ENCODE assay signal across 9 mouse cellular contexts in the genomic region with DNA sequence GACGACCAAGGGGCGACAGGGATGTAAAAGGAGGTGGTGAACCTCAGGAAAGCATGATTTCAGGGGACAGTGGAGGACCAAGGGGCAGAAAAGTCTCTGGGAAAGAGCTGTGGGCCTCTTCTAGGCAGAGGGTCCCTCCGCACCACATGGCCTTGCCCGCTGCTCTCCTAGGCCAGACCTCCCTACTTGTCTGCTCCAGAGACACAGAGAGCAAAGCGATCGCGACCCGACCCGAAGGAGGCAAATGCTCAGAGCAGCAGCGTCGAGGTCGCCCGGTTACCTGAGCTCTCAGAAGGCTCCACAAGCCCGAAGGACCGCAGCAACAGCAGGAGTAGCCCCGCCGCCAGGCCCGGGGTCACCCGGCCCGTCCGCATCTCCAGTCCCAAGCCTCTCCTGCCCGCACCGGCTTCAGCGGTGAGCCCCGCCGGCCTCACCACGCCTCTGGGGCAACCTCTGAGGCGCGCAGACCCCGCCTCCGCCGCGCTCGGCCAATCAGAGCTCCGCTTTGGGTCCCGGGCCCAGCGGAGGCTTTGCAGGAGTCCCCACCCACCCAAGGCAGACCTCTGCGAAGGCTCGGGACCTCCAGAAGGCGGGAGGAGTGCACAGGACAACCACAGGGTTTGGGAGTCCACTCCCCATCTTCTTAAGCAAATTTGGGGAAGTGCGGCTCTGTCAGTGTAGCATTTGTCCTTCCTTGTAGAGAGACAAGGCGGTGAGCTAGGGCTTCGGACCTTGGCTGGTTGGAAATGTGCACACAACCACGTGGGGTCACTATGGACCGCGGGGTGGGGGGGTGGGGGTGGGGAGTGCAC. TPM values are rescaled to one million over a fixed set of nuclear protein-coding genes. Genes with fewer than 3 reads are reported as not detected.
DNase-seq lines count a peak whose midpoint lies in the region; ATAC-seq and TF ChIP-seq lines count a peak whose summit lies in the region.
"Had no signal": no experiment of that assay in that cellular context is flagged by ENCODE, and none has a peak within 500 bp of the region (broad histone marks: within the 10 kb centered on the region; RNA-seq: fewer than 3 reads in every experiment).

Gene Ly75 (minus strand): TSS at position 446 of the 812 bp plus-strand sequence.

- ATAC-seq in forebrain, embryonic 15.5 days (replicated peaks), result peak; percentile 99
- peak; percentile 100 for ATAC-seq in lung, embryonic 16.5 days (ENCODE audit: low read depth)

- H3K27me3 ChIP-seq in forebrain, embryonic 15.5 days, result 0 out of 2 replicates have a peak, but pooled peaks cover 14% of the 10 kb centered on the region
- H3K27me3 ChIP-seq in lung, embryonic 16.5 days (ENCODE audit: control insufficient read depth, insufficient read depth, low read depth, low read length), result no peaks in the 10 kb centered on the region

- no peaks in the 10 kb centered on the region for H3K9me3 ChIP-seq in ES-E14 (ENCODE audit: control insufficient read depth, insufficient read depth, low read depth, low read length)
- no peaks in the 10 kb centered on the region for H3K9me3 ChIP-seq in forebrain, embryonic 15.5 days
- H3K9me3 ChIP-seq in lung, embryonic 16.5 days (ENCODE audit: control insufficient read depth, low read length), result no peaks in the 10 kb centered on the region

- WGBS in forebrain, embryonic 15.5 days, result 1% methylated on average over 46 of the region's 46 CpGs
- WGBS in lung, embryonic 16.5 days, result 3% methylated on average over 46 of the region's 46 CpGs

- TF ChIP-seq CTCF in layer of hippocampus, adult 2 months (conservative IDR thresholded peaks at IDR 0.05), result no peak

- peaks cover 2% of the 10 kb centered on the region; the same call in 1 of the 2 replicates for H3K36me3 ChIP-seq in ES-E14 (ENCODE audit: control insufficient read depth, insufficient read depth, low read length, poor library complexity, severe bottlenecking)
- H3K36me3 ChIP-seq in forebrain, embryonic 15.5 days, result no peaks in the 10 kb centered on the region
- no peaks in the 10 kb centered on the region for H3K36me3 ChIP-seq in lung, embryonic 16.5 days (ENCODE audit: control insufficient read depth, insufficient read depth, low read length)

- H3K9ac ChIP-seq in ES-E14 (ENCODE audit: insufficient read depth, low read depth, low read length, poor library complexity, severe bottlenecking), result peak within 1 kb of the TSS; percentile 57
- peak within 1 kb of the TSS; percentile 46 for H3K9ac ChIP-seq in forebrain, embryonic 15.5 days (replicated peaks)
- H3K9ac ChIP-seq in lung, embryonic 16.5 days (ENCODE audit: low read length), result peak within 1 kb of the TSS; percentile 64

- peaks cover 2 to 4% of the 10 kb centered on the region in 2 experiments for H3K4me1 ChIP-seq in ES-E14 (ENCODE audit: control insufficient read depth in 2 of 2, insufficient read depth in 2 of 2, low read length in 2 of 2, poor library complexity in 1 of 2)
- peaks cover 10% of the 10 kb centered on the region for H3K4me1 ChIP-seq in forebrain, embryonic 15.5 days
- peaks cover 6% of the 10 kb centered on the region; the same call in 1 of the 2 replicates for H3K4me1 ChIP-seq in lung, embryonic 16.5 days (replicated peaks; ENCODE audit: control insufficient read depth, insufficient read depth, low read length)

- DNase-seq in ES-E14 (ENCODE audit: low read depth, low spot score), result peak; percentile 90
- DNase-seq in cerebellum, adult 11 months, result peak; percentile 33
- DNase-seq in heart, postnatal 36 days, result peak; percentile 78
- peak in 1 of 2 experiments; percentile 27 for DNase-seq in layer of hippocampus, adult 2 months (ENCODE audit: low spot score in 2 of 2)
- peak; percentile 66 for DNase-seq in ovary, postnatal 10 days (ENCODE audit: low spot score)
- peak; percentile 89 to 91 for DNase-seq in thymus, postnatal 10 days (ENCODE audit: low spot score in 2 of 2)

- H3K4me3 ChIP-seq in ES-E14 (ENCODE audit: insufficient read depth in 1 of 2, low read depth in 1 of 2, low read length in 2 of 2, poor library complexity in 1 of 2, severe bottlenecking in 1 of 2), result peak within 1 kb of the TSS; percentile 61 to 96
- H3K4me3 ChIP-seq in forebrain, embryonic 15.5 days, result peak within 1 kb of the TSS; percentile 49
- H3K4me3 ChIP-seq in layer of hippocampus, adult 2 months, result peak within 1 kb of the TSS; percentile 59
- H3K4me3 ChIP-seq in lung, embryonic 16.5 days (ENCODE audit: low read length), result peak within 1 kb of the TSS; percentile 69

- in situ Hi-C loops in ES-E14 (cut with MboI; ENCODE audit: low sequenced_read_pairs in 2 of 2, unreplicated experiment in 2 of 2), result no loop called here

- H3K27ac ChIP-seq in ES-E14 (ENCODE audit: insufficient read depth, low read depth, low read length, poor library complexity, severe bottlenecking), result no peak within 1 kb of the TSS
- no peak within 1 kb of the TSS for H3K27ac ChIP-seq in forebrain, embryonic 15.5 days (replicated peaks)
- no peak within 1 kb of the TSS for H3K27ac ChIP-seq in layer of hippocampus, adult 2 months
- no peak within 1 kb of the TSS for H3K27ac ChIP-seq in lung, embryonic 16.5 days (ENCODE audit: low read length)
- H3K27ac ChIP-seq: macrophage had no signal

- peak within 1 kb of the TSS; percentile 86 for H3K4me2 ChIP-seq in forebrain, embryonic 15.5 days (replicated peaks)
- peak within 1 kb of the TSS; percentile 94 for H3K4me2 ChIP-seq in lung, embryonic 16.5 days (ENCODE audit: low read depth, low read length)

- intact Hi-C loops in heart, postnatal 36 days (cut with DNase I), result no loop called here

TF ChIP-seq in ES-E14, 5 proteins besides CTCF, POLR2A, EP300 and RAD21:
- TF ChIP-seq ZNF384 (IDR thresholded peaks at IDR 0.05; ENCODE audit: low read depth, low read length) (no peak), HCFC1 (IDR thresholded peaks at IDR 0.05; ENCODE audit: borderline replicate concordance, insufficient read depth, low read length) (no peak), CHD2 (IDR thresholded peaks at IDR 0.05; ENCODE audit: low read depth, low read length) (no peak), MAFK (IDR thresholded peaks at IDR 0.05; ENCODE audit: insufficient read depth, low read depth, low read length) (no peak), ZC3H11A (IDR thresholded peaks at IDR 0.05; ENCODE audit: borderline replicate concordance, low read depth, low read length) (no peak)

RNA-seq across cellular contexts. Expression of gene Ly75, which starts in this region (rescaled TPM):
- total RNA-seq in ES-E14 (2012; rRNA removed), result 20.1 and 50.1 TPM in 2 replicates
- polyA plus RNA-seq in forebrain, embryonic 15.5 days (2015; fragmentation: Nextera tagmentation; extraction: Ambion mirVana), result 0.52 and 0.54 TPM in 2 replicates
- under 1 TPM; 0.54 to 0.69 TPM for total RNA-seq in heart, postnatal 36 days (2021)
- under 1 TPM; 0.88 to 0.95 TPM for total RNA-seq in layer of hippocampus, adult 2 months (2021)
- 1.9 and 2.4 TPM in 2 replicates for polyA plus RNA-seq in lung, embryonic 16.5 days (2015; fragmentation: Nextera tagmentation; extraction: Ambion mirVana)

Comparison
In these comparisons a context has a peak if more than half of its experiments do, and no peak if none do; other contexts are left out.
1. RNA of gene Ly75 (total RNA-seq): 20.1 to 50.1 TPM in ES-E14; 0.88 to 0.95 TPM in layer of hippocampus, adult 2 months and 0.54 to 0.69 TPM in heart, postnatal 36 days; every median in the first group is over 10 times any median in the second.
2. Peak in ATAC-seq, H3K4me3 ChIP-seq, H3K9ac ChIP-seq and H3K4me2 ChIP-seq in forebrain, embryonic 15.5 days; RNA of the gene not detected or under 1 TPM.
3. Peak in DNase-seq in heart, postnatal 36 days; RNA of the gene not detected or under 1 TPM.
4. Peak in every context shown above with its lines, with median percentiles within 50 percentile points of each other: H3K4me3 ChIP-seq and H3K9ac ChIP-seq.